Mouse (Mus musculus) thymus, adult 2 months (tissue): ENCODE data around the gene Acot7. TPM values are rescaled to one million over a fixed set of nuclear protein-coding genes. Genes with fewer than 3 reads are reported as not detected.
A peak's percentile ranks its signal among the peaks of the same experiment; 100 is the strongest.

Source experiments
- DNase-seq: peaks from one replicate; pipeline ENCODE4 v3.0.0; 2021
- H3K27ac ChIP-seq: fragments of 200-500 bp; 2 replicates; pipeline ENCODE4 v1.5.1; 2012; ENCODE audit warnings: low read length, control low read depth; ENCODE audit not compliant: control insufficient read depth, insufficient read depth
- H3K27me3 ChIP-seq: fragments of 200-500 bp; 2 replicates; pipeline ENCODE4 v1.6.1; 2012; ENCODE audit warnings: mild to moderate bottlenecking, low read length, moderate library complexity, mixed read lengths; ENCODE audit not compliant: control insufficient read depth, insufficient read depth
- H3K36me3 ChIP-seq: fragments of 200-500 bp; 2 replicates; pipeline ENCODE4 v1.6.1; 2012; ENCODE audit warnings: mild to moderate bottlenecking, low read length, moderate library complexity; ENCODE audit not compliant: control insufficient read depth, insufficient read depth
- H3K4me1 ChIP-seq: fragments of 200-500 bp; replicated peaks from 2 replicates; pipeline ENCODE4 v1.6.1; 2012; ENCODE audit warnings: low read length; ENCODE audit not compliant: control insufficient read depth, insufficient read depth
- H3K4me3 ChIP-seq: fragments of 200-500 bp; 2 replicates; pipeline ENCODE4 v1.5.1; 2012; ENCODE audit warnings: mild to moderate bottlenecking, low read length, control low read depth, moderate library complexity; ENCODE audit not compliant: control insufficient read depth, insufficient read depth
- CTCF ChIP-seq: fragments of 200-500 bp; IDR thresholded peaks from 2 replicates; pipeline ENCODE4 v1.5.1; 2012; ENCODE audit warnings: mild to moderate bottlenecking, control low read depth, low read length, moderate library complexity, borderline replicate concordance; ENCODE audit not compliant: control insufficient read depth, poor library complexity, insufficient read depth; ENCODE audit errors: extremely low read depth
- POLR2A ChIP-seq: fragments of 200-500 bp; IDR thresholded peaks from 2 replicates; pipeline ENCODE4 v1.6.1; 2012; ENCODE audit warnings: mild to moderate bottlenecking, low read length, control low read depth, moderate library complexity; ENCODE audit not compliant: control insufficient read depth, poor library complexity, insufficient read depth; ENCODE audit errors: extremely low read depth
- WGBS: fragments of 180-500 bp; shearing (Covaris S2); methylation state at CpG from one replicate; pipeline ENCODE4 v1.1.7; 2018; 5-methylcytosine and 5-hydroxymethylcytosine counted together
- polyA plus RNA-seq: library from polyadenylated mRNA; depleted of rRNA; stranded (reverse); fragments of >200 nt; gene quantifications from 2 replicates; pipeline ENCODE4 v1.2.3, GENCODE M21; 2012

Acot7 gene
- polyA plus RNA-seq, 1 experiment, result 56.6 TPM

DNA sequence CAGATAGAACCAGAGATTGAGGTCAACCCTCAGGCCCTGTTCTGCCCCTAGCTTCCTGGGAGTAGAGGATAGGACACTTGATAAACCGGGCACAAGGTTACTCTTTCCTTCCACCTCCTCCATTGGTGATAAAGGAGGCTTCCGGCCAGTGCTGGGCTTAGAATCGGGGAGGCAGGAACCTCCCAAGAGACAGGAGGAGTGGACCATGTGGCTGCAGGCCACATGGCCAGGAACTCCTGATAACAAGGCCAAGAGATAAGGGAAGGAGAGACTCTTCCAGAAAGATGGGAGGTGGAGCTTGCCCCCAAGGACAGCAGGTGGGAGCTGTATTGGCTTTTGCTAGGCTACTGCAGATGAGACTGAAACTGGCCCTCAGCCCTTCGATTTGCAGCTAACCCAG is 27.4 kb upstream of the Acot7 start:
- Histone ChIP-seq H3K36me3 (no peaks in the 10 kb centered on the region), H3K27ac (no peak overlapping the region), H3K4me3 (no peak overlapping the region), H3K27me3 (no peaks in the 10 kb centered on the region; the same call in 1 of the 2 replicates), H3K4me1 (peaks cover 17% of the 10 kb centered on the region)
- no peak for DNase-seq
- WGBS, result 95% methylated on average over 4 of the region's 4 CpGs
- TF ChIP-seq CTCF, result no peak
- no peak for TF ChIP-seq POLR2A

DNA sequence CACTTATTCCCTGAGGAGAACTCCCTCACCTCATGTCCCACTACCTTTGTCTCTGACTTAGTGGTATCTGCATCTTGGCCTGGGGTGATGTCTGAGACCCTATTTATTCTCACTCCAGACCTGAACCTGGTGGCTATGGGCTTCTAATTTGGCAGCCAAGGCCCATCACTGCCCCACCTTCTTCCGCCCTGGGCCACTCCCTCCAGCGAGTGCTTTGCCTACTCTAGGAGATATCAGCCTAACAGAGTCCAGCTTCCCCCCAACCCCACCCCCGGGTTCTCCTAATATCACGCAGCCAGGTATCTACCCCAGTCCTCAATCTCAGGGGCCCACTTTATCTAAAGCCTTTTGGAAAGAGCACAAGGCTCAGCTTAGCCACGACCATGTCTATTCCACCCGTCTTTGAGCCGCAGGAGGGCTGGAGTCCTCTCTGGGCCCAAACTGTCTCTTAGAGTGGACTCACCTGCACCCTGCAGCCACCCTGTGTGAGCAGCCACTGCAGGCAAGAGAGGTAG is 26.4 kb upstream of the Acot7 start:
- Histone ChIP-seq H3K27ac (no peak overlapping the region), H3K4me3 (peak overlapping the region; percentile 51)
- TF ChIP-seq POLR2A, result no peak
- no peak for TF ChIP-seq CTCF

DNA sequence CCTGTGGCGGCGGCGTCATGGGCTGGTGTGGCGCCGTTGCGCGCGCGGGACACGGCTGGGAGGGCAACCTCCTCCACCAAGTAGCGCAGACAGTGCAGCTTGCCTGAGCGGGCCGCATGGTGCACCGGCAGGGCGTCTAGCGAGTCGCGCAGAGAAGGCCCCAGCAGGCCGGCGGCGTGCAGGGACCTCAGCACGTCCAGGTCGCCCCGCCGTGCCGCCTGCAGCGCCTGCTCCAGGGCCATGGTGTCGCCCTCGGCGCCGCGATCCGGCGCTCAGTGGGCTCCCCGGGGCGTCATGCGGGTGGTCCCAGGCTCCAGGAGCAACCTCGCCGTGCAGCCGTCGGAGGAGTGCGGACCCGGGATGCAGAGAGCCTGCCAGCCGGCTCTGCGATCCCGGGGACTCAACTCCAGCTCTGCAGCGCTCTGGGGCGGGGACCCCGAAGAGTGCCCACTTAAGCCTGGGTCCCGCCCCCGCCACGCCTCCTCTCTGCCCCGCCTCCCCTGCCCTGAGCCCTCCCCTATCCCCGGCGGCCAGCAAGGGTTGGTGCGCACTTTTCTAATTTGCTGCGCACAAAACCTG is 25.9 kb upstream of the Acot7 start, which contains the start of gene Espn:
TSS of gene Espn (minus strand) at position 406 of the 579 bp plus-strand sequence.
- H3K4me1 ChIP-seq, result peaks cover 17% of the 10 kb centered on the region
- TF ChIP-seq CTCF (no peak), POLR2A (no peak)
- no peaks in the 10 kb centered on the region; the same call in 1 of the 2 replicates for H3K27me3 ChIP-seq
- no peaks in the 10 kb centered on the region for H3K36me3 ChIP-seq
- peak; percentile 59 for DNase-seq
- 1% methylated on average over 57 of the region's 57 CpGs for WGBS
- H3K4me3 ChIP-seq, result peak within 1 kb of the TSS; percentile 51
- no peak within 1 kb of the TSS for H3K27ac ChIP-seq

More for the DNA sequence above, 26.4 kb upstream of the Acot7 start:
- 42% methylated on average over 7 of the region's 7 CpGs for WGBS
- Histone ChIP-seq H3K27me3 (no peaks in the 10 kb centered on the region; the same call in 1 of the 2 replicates), H3K36me3 (no peaks in the 10 kb centered on the region), H3K4me1 (peaks cover 17% of the 10 kb centered on the region)
- no peak for DNase-seq

DNA sequence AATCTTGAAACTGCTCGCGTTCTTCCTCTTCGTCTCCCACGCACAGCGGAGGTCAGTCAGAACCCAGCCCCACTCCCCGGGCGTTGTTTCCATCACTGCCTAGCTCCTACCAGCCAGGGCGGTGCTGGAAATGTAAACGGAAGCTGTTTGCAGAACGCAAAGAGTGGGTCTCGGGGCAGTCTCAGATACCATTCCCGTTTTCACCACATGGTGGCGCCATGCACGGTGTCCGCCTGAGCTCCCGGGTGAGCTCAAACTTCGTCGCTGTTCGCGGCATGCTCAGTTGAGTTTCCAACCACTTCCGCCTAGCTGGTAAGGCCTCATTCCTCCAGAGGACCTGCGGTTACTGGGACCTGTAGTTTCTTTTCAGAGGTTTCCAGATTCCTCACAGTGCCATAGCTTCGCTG is 24.2 kb upstream of the Acot7 start:
- peaks cover 26% of the 10 kb centered on the region for H3K4me1 ChIP-seq
- no peaks in the 10 kb centered on the region for H3K36me3 ChIP-seq
- peaks cover 5% of the 10 kb centered on the region; the same call in 1 of the 2 replicates for H3K27me3 ChIP-seq
- no peak overlapping the region for H3K4me3 ChIP-seq
- WGBS, result 1% methylated on average over 23 of the region's 23 CpGs
- peak; percentile 94 for DNase-seq
- no peak overlapping the region for H3K27ac ChIP-seq
- TF ChIP-seq CTCF (peak; percentile 94), POLR2A (no peak)

DNA sequence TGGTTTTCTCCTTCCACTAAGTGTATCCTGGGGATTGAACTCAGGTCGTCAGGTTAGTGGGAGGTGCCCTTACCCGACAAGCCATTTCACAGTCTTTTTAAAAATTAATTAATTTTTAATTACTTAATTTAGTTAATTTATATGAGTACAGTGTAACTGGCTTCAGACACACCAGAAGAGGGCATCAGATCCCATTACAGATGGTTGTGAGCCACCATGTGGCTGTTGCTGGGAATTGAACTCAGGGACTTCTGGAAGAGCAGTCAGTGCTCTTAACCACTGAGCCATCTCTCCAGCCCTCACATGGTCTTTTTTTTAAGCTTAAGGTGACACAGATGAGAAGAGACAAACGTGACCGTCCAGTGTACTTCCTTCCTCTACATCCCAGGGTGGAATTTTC is 22.9 kb upstream of the Acot7 start:
- peaks cover 13% of the 10 kb centered on the region; the same call in 1 of the 2 replicates for H3K27me3 ChIP-seq
- WGBS, result 81% methylated on average over 4 of the region's 4 CpGs
- TF ChIP-seq CTCF, result no peak
- no peak for TF ChIP-seq POLR2A
- H3K27ac ChIP-seq, result no peak overlapping the region
- H3K4me1 ChIP-seq, result peaks cover 31% of the 10 kb centered on the region
- H3K36me3 ChIP-seq, result no peaks in the 10 kb centered on the region
- no peak for DNase-seq
- no peak overlapping the region for H3K4me3 ChIP-seq

DNA sequence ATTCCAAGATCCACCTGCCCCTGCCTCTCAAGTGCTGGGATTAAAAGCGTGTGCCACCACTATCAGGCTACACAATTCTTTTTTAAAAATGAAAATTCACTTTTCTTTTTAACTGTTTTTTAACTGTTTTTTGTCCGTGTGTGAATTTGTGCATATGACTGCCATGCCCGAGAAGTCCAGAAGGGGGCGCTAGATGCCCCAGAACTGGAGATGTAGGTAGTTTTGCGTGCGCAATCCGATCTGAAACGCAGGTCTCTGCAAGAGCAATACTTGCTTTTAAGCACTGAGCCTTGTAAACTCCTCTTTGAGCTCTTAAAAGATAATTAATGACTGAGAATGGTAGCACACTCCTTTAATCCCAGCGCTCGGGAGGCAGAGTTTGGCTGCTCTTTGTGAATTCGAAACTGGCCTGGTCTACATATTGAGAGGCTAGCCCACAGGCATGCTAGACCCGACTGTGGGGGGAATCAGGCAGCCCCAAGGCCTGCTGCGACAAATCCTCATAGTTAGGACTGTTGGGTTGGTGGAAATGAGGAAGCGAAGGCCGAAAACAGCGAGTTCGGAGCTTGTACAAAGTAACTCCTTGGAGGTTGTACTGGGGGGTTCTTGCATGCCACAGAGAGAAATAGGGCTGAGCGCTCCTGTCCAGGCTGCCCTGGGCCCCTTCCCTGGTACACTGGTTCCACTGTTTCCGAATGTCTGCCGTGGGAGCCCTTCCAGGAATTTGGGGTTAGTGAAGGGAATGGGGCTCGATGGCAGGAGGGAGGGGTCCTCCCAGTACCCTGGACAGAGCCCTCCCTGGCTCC is 20.0 kb upstream of the Acot7 start:
- peak; percentile 58 for DNase-seq

More for the DNA sequence above, 20.0 kb upstream of the Acot7 start:
- Histone ChIP-seq H3K4me3 (no peak overlapping the region), H3K27me3 (peaks cover 17% of the 10 kb centered on the region; the same call in 1 of the 2 replicates), H3K36me3 (no peaks in the 10 kb centered on the region), H3K4me1 (peaks cover 23% of the 10 kb centered on the region), H3K27ac (no peak overlapping the region)
- TF ChIP-seq CTCF (peak; percentile 15; the same call in 1 of the 2 replicates), POLR2A (no peak)
- WGBS, result 7% methylated on average over 21 of the region's 21 CpGs
